Mouse (Mus musculus): ENCODE results near the gene Ptger3. TPM values are rescaled to one million over a fixed set of nuclear protein-coding genes. Genes with fewer than 3 reads are reported as not detected.

The Ptger3 gene
- total RNA-seq, 2 experiments from 2014 or later, result 0.26 to 1.0 TPM

DNA sequence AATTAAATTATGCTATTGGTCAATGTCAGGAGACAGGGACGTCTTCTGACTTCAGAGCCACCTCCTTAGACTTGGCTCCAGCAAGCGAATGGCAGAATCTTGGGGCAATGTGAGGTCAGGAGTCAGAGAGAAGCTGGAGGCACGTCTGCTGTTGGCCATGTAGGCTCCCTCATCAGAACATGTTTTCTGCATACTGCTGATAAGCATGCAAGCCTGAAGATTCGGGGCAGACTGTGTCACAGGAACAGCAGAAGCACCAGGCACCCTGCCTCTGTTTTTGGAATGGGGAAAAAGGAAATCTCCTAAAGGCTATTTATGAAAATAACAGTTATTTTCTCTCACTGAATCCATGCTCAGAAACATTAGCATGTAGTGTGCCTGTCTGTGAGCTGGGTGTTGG is 13.6 kb downstream of the Ptger3 start:
- intact Hi-C loops (cut with DNase I), result no loop called here

DNA sequence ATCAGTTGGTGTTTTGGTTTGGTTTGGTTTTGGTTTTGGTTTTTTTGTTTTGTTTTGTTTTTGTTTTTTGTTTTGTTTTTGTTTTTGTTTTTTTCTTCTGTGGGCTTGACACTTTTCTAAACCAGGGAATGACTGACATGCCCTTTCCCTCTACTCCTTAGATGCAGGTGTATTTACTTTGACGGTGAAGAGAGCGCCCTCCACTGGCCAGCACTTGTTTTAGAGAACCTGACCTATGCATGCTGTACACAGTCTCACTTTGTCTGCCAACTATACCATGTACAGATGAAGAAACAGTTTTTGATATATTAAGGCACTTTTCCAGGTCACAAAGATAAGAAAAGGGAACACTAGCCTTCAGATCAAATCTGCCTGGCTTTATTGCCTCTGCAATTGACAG is 15.1 kb downstream of the Ptger3 start:
- intact Hi-C loops (cut with DNase I), result no loop called here
- DNase-seq (ENCODE audit: low spot score), result no peak

More for the DNA sequence above, 13.6 kb downstream of the Ptger3 start:
- no peak for DNase-seq (ENCODE audit: low spot score)

DNA sequence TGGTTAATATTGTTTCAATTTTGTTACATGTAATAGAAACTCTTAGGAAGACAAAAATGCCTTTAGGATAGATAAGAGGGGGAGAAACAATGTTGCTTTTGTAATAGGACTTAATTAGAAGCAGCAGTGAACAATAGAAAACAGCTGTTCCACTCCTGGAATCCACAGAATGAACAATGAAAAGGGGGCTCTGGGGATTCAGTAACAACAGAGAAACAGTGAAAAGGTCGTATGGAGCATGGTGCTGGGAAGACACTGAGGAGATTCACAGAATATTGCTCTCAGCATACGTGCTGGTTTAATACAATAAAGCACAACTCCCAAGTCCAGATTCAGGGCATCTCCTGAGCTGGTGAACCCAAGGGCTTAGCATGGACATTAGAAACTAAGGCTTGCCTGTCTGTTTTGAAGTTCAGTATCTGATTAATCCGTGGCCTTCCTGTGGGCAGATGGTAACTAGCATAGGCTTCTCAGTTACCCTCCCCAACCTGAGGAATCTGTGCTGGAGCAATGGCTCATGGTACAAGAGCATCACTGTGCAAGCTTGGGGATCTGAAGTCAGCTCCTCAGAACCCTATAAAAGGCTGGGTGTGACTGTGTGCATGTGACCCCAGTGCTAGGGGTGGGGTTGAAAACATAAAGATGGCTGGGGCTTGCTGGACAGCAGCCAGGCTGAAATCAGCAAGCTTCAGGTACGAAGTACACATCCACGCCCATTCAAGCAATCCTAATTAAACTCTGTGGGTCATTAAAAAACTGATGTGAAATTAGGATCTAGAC is 16.1 kb downstream of the Ptger3 start:
- DNase-seq (ENCODE audit: low spot score), result no peak
- intact Hi-C loops (cut with DNase I), result no loop called here

DNA sequence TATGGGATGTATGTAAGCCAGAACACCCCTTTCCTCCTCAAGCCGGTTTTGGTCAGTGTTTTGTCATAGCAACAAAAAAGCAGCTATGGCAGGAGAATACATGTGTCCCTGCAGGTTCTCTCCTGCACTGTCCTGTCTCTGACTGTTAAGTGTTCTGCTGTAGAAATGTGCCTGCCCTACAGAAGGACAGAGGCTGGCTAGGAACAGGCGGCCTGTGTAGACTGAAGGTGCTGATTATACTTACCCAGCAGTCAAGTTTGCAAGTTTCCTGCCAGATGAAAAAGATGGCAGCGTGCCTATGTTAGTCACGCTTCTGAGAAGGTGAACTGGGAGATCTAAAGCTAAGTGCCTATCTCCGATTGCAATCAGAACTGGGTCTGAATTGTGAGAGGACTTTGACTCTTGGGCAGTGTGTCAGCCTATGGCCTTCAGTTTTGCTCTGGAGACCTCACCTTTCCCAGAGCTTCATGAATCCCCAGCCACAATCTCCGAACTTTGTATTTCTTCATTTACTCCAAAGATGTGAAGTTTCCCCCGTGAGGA is 31.2 kb downstream of the Ptger3 start:
- intact Hi-C loops (cut with DNase I), result no loop called here

DNA sequence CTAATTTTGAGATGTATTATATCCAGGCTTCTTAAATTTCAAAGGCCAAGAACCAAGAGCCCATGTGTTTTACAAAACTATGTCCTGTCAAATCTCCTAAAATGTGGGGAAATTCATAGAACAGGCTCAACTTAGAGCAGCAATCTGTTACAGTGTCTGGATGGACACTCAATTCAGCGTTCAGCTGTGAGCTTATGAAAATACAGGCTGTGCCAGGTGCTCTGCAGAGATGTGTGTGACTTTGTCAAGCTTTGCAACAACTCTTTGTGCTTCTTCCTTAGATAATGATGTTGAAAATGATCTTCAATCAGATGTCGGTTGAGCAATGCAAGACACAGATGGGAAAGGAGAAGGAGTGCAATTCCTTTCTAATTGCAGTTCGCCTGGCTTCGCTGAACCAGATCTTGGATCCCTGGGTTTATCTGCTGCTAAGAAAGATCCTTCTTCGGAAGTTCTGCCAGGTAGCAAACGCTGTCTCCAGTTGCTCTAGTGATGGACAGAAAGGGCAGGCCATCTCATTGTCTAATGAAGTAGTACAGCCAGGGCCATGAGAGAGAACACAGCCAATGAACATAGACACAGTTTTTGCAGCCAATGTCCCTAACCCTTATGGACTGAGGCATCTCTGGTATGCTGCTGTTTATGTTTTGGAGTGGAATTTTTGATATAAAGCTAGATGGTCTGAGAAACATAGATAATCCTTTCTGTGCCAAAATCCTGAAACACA is 38.2 kb downstream of the Ptger3 start:
- intact Hi-C loops (cut with DNase I), result no loop called here
- no peak for DNase-seq (ENCODE audit: low spot score)

More for the DNA sequence above, 31.2 kb downstream of the Ptger3 start:
- DNase-seq (ENCODE audit: low spot score), result no peak

DNA sequence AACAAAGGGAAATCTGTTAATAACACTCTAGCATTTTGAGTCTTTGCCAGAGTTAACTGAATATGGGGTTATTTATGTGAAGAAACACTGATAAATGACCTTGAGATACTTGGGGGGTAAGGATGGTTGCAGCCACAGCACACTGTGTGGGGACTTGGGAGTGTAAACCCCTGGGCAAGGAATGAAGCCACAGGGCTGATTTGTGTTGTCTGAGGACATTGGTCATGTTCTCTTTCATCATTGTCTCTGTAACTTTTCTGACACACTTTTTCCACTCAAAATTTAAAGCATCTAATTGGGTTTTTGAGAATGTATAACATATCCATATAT is 38.7 kb downstream of the Ptger3 start:
- intact Hi-C loops (cut with DNase I), result no loop called here
- DNase-seq (ENCODE audit: low spot score), result no peak

DNA sequence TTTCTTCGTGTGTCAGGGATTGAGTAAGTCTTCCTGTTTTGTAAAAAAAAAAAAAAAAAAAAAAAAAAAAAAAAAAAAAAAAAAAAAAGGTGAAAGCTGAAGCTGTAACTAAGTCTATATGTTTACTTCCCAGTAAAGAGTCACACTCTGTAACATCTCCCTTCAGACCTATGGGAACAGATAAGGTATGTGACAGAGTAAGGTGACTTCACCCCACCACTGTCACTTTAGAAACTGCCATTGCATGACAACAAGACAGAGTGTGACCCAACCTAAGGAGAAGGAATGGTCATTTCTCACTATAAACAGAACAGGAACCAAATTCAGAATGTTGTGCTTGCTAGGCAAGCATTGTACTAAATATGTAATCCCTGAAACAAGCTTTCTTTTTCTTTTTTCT is 46.9 kb downstream of the Ptger3 start:
- DNase-seq (ENCODE audit: low spot score), result no peak
- intact Hi-C loops (cut with DNase I), result no loop called here

DNA sequence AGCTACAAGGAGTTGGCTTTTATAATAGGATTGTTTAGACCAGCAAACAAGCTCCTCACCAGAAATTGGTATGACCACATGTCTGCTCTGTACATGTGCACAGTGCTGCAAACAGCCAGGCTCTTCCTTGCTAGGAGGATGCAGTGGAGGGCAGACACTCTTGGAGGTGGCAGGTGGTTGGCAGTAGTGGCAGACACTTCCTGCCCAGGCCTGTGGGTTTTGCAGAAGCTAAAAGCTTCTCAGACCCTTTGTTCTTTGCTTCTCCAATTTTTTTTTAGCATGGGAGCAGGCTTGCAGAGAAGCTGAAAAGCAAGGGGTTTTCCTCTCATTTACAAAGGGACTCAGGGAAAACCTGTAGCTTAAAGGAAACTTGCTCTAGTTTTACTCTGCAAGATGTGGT is 50.3 kb downstream of the Ptger3 start:
- intact Hi-C loops (cut with DNase I), result no loop called here
- DNase-seq (ENCODE audit: low spot score), result no peak

DNA sequence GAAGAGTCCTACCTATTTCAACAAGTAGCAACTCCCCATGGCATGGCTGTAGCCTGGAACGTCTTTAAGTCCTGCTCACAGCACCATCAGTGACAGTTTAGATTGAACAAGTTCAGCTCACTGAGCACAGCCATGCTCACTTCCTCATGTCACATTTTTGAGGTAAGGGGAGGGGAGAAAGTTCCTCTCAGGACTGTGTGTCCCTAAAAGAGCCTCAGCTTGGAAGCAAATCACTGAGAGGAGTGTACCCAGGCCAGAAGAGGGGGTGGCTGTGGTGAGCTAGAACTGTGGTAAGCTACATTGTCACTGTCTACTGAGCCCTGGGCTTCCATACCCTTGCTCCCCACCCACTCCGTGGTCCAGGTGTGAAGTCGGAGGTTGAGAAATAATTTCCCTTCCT is 60.7 kb downstream of the Ptger3 start:
- no peak for DNase-seq (ENCODE audit: low spot score)
- intact Hi-C loops (cut with DNase I), result no loop called here

DNA sequence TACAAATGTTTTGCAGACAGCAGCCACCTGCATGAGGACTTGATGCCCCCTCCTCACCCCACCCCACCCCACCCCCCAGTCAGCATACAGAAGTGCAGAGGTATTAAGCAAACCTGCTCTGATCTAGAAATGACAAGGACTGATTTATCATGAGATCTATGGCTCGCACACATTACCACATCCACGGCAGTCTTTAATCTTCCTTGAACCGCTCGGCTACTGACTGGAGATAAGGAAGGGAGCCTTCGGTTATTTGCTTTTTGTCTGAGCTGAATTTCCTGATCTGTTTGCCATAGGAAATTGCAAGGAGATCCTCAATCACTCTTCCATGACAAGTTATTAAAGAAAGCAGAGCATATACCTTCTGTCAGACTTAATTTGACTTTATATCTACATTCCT is 64.0 kb downstream of the Ptger3 start:
- DNase-seq (ENCODE audit: low spot score), result no peak
- intact Hi-C loops (cut with DNase I), result no loop called here

DNA sequence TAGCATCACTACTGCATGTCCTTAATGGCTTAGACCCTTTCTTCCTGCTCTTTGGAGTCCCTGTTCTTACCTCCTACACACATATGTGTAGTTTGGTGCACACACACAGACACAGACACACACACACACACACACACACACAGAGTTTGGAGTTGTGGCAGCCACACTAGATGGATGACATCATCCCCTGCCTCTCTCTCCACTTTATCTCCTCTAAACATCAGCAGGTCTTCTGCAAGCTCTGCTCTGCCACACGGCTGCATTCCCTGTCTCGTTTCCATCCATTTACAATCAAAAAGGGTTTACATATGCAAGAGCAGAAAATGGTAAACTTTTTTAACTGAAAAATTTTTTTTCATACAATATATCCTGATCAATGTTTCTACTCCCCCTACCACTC is 64.7 kb downstream of the Ptger3 start:
- intact Hi-C loops (cut with DNase I), result no loop called here
- no peak for DNase-seq (ENCODE audit: low spot score)

DNA sequence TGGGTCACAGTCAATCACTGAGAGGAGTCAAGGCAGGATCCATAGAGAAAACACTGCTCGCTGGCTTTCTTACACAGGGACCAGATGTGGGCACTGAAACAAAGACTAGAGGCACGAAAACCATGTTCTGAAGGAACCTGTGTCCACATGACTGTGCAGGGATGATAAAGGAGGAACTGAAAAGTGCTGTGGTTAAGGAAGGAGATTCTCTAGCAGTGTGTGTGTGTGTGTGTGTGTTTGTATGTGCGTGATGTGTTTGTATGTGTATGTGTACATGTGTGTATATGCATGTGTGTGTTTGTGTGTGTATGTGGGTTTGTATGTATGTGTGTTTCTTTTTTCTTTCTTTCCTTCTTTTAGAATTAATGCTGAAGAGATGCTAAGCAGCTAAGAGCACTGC is 67.7 kb downstream of the Ptger3 start:
- no peak for DNase-seq (ENCODE audit: low spot score)
- intact Hi-C loops (cut with DNase I), result no loop called here

DNA sequence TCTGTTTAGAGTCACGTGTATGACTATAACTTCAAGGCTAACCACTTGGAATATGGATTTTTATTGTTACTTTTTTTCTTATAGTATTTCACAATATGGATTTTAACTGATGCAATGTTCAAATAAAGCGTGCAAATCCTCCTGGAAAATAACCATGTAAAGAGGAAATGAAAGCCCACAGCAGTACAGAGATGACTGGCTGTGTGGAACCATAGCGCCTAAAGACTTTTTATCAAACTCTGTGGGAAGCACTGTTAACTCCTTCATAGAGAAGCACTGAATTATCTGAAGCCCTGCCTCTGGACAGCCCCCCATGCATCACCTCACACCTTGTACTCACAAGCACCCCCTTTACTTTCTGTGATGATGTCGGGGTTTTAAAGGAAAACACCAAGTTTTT is 69.0 kb downstream of the Ptger3 start:
- intact Hi-C loops (cut with DNase I), result no loop called here
- DNase-seq (ENCODE audit: low spot score), result no peak

DNA sequence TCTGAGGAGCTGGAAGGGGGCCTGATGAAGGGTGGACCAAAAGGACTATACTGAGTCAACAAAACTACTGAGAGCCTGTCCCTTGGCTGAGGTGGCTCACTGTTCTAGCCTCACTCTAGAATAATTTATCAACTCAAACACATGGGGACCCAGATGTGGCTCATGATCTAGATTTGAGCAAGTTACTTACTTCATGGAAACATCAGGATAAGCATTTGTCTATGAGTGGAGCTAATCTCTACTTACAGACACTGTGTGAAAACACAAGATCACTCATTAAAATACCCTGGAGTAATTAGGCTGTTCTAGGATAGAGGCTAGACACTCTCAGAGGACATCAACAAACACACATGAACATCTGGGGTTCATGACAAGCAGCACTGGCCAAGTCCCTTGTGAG is 70.2 kb downstream of the Ptger3 start:
- intact Hi-C loops (cut with DNase I), result no loop called here
- DNase-seq (ENCODE audit: low spot score), result no peak

DNA sequence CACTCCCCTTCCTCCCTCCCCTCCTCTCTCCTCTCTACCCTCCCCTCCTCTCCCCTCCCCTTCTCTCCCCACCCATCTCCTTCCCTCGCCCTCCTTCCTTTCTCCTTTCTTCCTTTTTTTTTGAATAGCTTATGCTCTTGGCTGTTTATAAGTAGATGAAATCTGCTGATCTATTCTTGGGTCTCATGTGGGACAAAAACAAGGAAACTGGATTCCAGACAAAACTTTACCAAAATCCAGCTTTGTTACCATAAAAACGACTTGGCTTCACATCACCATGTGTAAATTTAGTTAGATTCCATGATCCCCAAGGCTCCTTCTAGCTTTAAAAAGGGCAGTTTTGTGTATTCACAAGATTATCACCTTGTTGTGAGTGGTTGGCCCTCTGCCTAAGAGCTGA is 70.6 kb downstream of the Ptger3 start:
- intact Hi-C loops (cut with DNase I), result no loop called here
- DNase-seq (ENCODE audit: low spot score), result no peak

DNA sequence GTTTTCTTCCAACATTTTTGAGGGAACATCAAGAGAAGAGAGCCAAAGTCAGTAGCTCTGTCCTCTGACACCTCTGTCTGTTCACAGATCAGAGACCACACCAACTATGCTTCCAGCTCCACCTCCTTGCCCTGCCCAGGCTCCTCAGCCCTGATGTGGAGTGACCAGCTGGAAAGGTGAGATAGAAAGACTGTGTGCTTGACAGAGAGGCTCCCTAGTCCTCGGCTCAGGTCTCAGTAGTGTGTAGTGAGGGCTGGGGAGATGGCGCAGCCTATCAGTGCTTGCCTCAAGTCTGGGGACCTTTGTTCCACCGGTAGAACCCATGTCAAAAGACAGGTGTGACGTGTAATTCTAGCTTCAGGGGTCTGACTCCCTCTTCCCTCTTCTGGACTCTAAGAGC is 74.9 kb downstream of the Ptger3 start:
- DNase-seq (ENCODE audit: low spot score), result no peak
- intact Hi-C loops (cut with DNase I), result no loop called here

DNA sequence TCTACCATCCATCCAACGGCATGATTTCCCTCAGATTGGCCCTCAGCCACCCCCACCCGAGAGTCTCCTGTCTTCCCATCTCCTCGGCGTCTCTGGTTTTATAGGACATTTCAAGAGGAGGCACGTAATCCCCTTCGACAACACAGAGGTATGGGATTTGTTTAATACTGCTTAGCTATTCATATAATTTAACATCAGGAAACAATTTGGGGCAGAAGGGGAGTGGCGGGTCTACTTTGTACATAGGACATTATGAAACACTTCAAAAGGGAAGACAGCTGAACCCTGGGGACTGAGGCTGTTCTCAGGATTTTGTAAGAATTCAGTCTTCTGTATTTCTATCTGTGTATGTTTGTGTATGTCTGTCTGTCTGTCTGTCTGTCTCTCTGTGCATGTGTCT is 94.9 kb downstream of the Ptger3 start:
- intact Hi-C loops (cut with DNase I), result no loop called here
- DNase-seq (ENCODE audit: low spot score), result no peak

DNA sequence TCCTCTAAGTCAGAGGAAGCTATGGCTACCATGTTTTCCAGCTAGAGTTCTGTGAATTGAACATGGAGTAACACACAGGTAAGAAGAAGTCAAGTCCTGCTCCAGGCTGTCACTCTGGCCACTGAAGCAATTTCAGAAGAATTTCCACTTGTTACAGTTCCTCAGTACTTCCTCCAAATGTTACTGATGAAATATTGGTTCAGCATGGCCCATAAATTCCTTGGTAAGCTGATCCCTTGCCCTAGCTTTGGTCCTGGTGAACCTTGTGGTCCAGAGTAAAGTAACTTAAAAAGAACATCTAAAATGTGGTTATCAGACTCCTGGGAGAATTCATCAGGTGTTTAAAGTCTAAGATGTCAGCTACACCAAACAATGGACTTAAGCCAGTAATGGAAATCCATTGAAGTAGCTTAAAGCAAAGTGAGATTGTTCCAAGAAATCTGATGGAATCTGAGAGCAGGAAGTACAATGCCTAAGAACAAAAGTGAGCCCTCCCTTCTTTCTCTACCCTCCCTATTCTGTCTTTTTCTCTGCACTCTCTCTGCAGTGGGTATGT is 97.9 kb downstream of the Ptger3 start:
- intact Hi-C loops (cut with DNase I), result no loop called here
- DNase-seq (ENCODE audit: low spot score), result no peak

DNA sequence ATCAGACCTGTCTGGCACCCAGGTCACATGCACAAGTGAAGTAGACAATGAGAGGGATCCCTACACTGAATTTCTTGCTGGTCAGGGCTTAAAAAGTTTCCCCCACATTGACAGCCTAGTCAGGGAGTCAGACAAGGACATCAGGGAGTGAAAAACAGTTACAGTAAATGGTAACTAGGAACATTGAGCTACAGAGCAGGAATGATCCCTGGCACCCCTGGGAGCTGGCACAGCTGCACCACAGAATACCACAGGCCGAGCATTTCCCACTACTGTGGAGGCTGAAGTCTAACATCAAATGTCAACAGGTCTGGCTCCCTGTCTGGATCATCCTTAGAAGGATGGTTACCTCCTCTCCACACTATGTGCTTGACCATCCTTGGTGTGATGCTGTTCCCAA is 98.8 kb downstream of the Ptger3 start:
- no peak for DNase-seq (ENCODE audit: low spot score)
- intact Hi-C loops (cut with DNase I), result no loop called here

DNA sequence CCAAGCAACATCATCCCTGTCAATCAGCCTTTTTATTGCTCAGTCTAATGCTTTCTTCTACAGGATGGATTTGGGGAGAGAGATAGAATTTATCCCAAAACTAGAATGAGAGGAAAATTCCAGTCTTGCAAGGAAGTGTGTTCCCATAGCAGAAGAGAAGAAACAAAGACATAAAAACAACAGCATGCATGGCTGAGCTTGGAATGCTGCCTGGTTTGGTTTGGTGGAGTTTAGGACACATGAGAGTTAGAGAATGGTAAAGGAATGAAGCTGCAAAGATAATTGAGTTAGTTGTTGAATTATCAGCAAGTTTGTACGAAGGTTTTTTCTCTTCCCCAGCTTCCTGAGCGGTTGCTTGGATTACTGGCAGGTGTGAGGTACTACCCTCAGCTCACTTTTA is 99.5 kb downstream of the Ptger3 start:
- no peak for DNase-seq (ENCODE audit: low spot score)
- intact Hi-C loops (cut with DNase I), result no loop called here

DNA sequence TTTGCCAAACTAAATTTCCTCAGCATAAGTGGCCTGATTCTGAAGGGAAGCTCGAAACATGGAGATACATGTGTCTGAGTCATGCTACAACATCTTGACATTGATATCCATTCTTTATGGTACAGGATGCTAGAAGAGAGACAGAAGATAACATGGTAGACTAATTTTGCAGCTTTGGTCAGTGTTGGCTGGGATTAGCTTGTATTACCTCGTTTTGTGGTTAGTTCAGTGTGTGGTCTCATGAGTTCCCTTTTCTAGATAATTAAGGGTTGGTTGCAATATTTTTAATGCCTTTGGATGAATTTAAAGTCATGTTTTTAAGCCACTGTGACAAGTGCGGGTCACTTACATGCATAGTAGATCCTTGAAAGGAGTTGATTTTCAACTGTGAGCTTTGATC is 119.4 kb downstream of the Ptger3 start:
- DNase-seq (ENCODE audit: low spot score), result no peak
- intact Hi-C loops (cut with DNase I), result no loop called here
